Mouse (Mus musculus): ENCODE results near the gene Shd. TPM values are rescaled to one million over a fixed set of nuclear protein-coding genes. Genes with fewer than 3 reads are reported as not detected.

The Shd gene
- total RNA-seq, 1 experiment, result 1.5 TPM

DNA sequence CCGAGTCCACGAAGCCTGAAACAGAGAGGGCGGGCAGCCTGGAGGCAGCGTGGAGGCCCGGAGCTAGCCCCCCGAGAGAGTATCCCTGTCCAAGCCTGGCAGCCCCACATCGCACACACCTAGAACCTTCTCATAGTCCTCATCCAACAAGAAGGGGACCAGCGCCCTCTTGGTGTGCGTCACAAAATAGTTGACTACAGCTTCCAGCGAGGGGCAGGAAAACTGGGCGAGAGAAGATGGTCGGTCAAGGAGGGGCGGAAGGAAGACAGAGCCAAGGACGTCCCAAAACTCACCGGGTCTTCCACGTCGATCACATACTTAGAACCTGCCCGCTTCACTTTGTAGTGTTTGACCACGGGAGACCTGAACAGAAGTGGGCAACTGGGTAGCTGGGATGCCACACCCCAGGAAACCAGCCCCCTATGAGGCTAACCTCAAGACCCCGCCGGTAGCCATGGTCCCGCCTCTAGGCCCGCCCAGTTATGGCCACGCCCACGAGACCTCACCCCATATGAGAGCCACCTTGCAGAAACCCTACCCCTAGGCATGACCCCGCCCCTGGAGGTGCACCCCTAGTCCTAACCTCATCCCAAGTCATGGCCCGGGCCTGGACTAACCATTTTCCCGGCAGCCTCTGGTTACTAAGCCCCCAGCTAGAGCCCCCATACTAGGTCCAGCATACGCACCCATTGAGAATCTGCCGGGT lies 29.7 kb downstream of the Shd start:
- TF ChIP-seq HCFC1 (IDR thresholded peaks at IDR 0.05; ENCODE audit: borderline replicate concordance, insufficient read depth, low read length) (no peak), CHD2 (IDR thresholded peaks at IDR 0.05; ENCODE audit: low read depth, low read length) (no peak)
- peaks cover 3% of the 10 kb centered on the region; the same call in 1 of the 2 replicates for H3K36me3 ChIP-seq (ENCODE audit: control insufficient read depth, insufficient read depth, low read length, poor library complexity, severe bottlenecking)
- peaks cover 0 to 5% of the 10 kb centered on the region in 2 experiments; a peak in 1 of 4 replicates for H3K4me1 ChIP-seq (ENCODE audit: control insufficient read depth in 2 of 2, insufficient read depth in 2 of 2, low read length in 2 of 2, poor library complexity in 1 of 2)
- peak overlapping the region; percentile 67 for H3K9ac ChIP-seq (ENCODE audit: insufficient read depth, low read depth, low read length, poor library complexity, severe bottlenecking)
- in situ Hi-C loops (cut with MboI; ENCODE audit: low sequenced_read_pairs in 2 of 2, unreplicated experiment in 2 of 2), result no loop called here
- peak overlapping the region; percentile 46 to 87 for H3K4me3 ChIP-seq (ENCODE audit: insufficient read depth in 1 of 2, low read depth in 1 of 2, low read length in 2 of 2, poor library complexity in 1 of 2, severe bottlenecking in 1 of 2)
- H3K27ac ChIP-seq (ENCODE audit: insufficient read depth, low read depth, low read length, poor library complexity, severe bottlenecking), result no peak overlapping the region
- DNase-seq (ENCODE audit: low read depth, low spot score), result no peak
- no peaks in the 10 kb centered on the region for H3K9me3 ChIP-seq (ENCODE audit: control insufficient read depth, insufficient read depth, low read depth, low read length)

DNA sequence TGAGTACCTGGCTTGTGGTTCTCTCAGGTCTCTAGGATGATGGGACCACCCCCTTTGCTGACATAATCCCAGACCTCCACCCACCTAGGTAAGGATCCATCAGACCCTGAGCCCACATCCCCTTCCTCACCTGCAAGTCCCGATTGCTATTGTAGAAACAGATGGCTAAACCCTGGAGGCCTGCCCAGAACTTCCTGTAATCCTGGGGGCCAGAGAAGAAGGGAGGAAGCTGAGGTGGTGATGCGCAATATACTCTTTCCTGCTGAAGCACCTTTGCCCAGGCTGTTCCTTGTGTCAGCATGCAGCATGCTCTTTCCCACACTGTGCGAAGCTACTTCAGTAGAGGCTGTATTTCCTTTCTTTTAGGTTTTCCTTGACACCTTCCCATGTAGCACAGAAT lies 32.7 kb downstream of the Shd start:
- Histone ChIP-seq H3K4me3 (ENCODE audit: insufficient read depth in 1 of 2, low read depth in 1 of 2, low read length in 2 of 2, poor library complexity in 1 of 2, severe bottlenecking in 1 of 2) (no peak overlapping the region), H3K27ac (ENCODE audit: insufficient read depth, low read depth, low read length, poor library complexity, severe bottlenecking) (no peak overlapping the region)
- in situ Hi-C loops (cut with MboI; ENCODE audit: low sequenced_read_pairs in 2 of 2, unreplicated experiment in 2 of 2), result no loop called here

DNA sequence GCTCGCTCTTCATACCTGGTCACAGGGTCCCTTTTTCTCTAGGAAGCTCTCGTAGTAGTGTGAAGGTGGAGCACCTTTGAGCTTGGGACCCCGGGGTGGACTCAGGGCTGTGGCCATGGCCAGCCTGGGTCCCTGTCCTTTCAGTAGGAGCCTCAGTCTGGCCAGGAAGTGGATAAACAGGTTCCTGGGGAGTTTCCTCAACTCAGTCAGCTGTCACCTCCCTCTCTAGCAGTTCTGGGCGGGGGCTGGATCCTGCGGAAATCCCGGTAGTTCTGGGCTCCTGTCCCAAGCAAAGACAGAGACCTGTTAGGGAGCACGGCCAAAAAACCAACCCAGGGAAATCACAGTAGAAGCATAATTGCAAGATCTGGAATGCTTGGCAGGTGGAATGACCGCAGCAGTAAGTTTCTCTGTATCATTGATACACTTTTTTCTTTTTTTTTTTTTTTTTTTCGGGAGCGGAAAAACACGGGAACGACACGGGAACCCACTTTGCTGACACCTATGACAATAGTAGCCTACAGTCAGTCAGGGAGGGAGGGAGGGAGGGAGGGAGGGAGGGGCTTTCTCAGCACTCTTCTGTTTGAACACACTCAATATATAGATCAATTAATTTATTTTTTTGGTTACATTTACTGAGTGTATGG lies 35.3 kb downstream of the Shd start, which contains the start of the genes Stap2 and Mpnd:
TSS of gene Stap2 (minus strand) at position 170 of the 647 bp plus-strand sequence.
TSS of gene Mpnd (plus strand) at position 297 of the 647 bp plus-strand sequence.
- Histone ChIP-seq H3K4me1 (ENCODE audit: control insufficient read depth in 2 of 2, insufficient read depth in 2 of 2, low read length in 2 of 2, poor library complexity in 1 of 2) (peaks cover 0 to 8% of the 10 kb centered on the region in 2 experiments; a peak in 2 of 4 replicates), H3K9ac (ENCODE audit: insufficient read depth, low read depth, low read length, poor library complexity, severe bottlenecking) (no peak within 1 kb of the TSS), H3K4me3 (ENCODE audit: insufficient read depth in 1 of 2, low read depth in 1 of 2, low read length in 2 of 2, poor library complexity in 1 of 2, severe bottlenecking in 1 of 2) (no peak within 1 kb of the TSS), H3K9me3 (ENCODE audit: control insufficient read depth, insufficient read depth, low read depth, low read length) (no peaks in the 10 kb centered on the region), H3K27ac (ENCODE audit: insufficient read depth, low read depth, low read length, poor library complexity, severe bottlenecking) (no peak within 1 kb of the TSS), H3K36me3 (ENCODE audit: control insufficient read depth, insufficient read depth, low read length, poor library complexity, severe bottlenecking) (no peaks in the 10 kb centered on the region)
- TF ChIP-seq MAFK (IDR thresholded peaks at IDR 0.05; ENCODE audit: insufficient read depth, low read depth, low read length) (no peak), ZNF384 (IDR thresholded peaks at IDR 0.05; ENCODE audit: low read depth, low read length) (peak; percentile 89)
- no peak for DNase-seq (ENCODE audit: low read depth, low spot score)
- in situ Hi-C loops (cut with MboI; ENCODE audit: low sequenced_read_pairs in 2 of 2, unreplicated experiment in 2 of 2), result no loop called here

More for the DNA sequence above, 32.7 kb downstream of the Shd start:
- no peaks in the 10 kb centered on the region for H3K9me3 ChIP-seq (ENCODE audit: control insufficient read depth, insufficient read depth, low read depth, low read length)
- H3K36me3 ChIP-seq (ENCODE audit: control insufficient read depth, insufficient read depth, low read length, poor library complexity, severe bottlenecking), result no peaks in the 10 kb centered on the region
- no peak for TF ChIP-seq ZC3H11A (IDR thresholded peaks at IDR 0.05; ENCODE audit: borderline replicate concordance, low read depth, low read length)
- TF ChIP-seq ZNF384 (IDR thresholded peaks at IDR 0.05; ENCODE audit: low read depth, low read length), result no peak
- TF ChIP-seq HCFC1 (IDR thresholded peaks at IDR 0.05; ENCODE audit: borderline replicate concordance, insufficient read depth, low read length), result no peak
- TF ChIP-seq CHD2 (IDR thresholded peaks at IDR 0.05; ENCODE audit: low read depth, low read length), result no peak
- no peak for TF ChIP-seq MAFK (IDR thresholded peaks at IDR 0.05; ENCODE audit: insufficient read depth, low read depth, low read length)
- H3K4me1 ChIP-seq (ENCODE audit: control insufficient read depth in 2 of 2, insufficient read depth in 2 of 2, low read length in 2 of 2, poor library complexity in 1 of 2), result peaks cover 0 to 6% of the 10 kb centered on the region in 2 experiments; a peak in 2 of 4 replicates
- H3K9ac ChIP-seq (ENCODE audit: insufficient read depth, low read depth, low read length, poor library complexity, severe bottlenecking), result no peak overlapping the region
- no peak for DNase-seq (ENCODE audit: low read depth, low spot score)

DNA sequence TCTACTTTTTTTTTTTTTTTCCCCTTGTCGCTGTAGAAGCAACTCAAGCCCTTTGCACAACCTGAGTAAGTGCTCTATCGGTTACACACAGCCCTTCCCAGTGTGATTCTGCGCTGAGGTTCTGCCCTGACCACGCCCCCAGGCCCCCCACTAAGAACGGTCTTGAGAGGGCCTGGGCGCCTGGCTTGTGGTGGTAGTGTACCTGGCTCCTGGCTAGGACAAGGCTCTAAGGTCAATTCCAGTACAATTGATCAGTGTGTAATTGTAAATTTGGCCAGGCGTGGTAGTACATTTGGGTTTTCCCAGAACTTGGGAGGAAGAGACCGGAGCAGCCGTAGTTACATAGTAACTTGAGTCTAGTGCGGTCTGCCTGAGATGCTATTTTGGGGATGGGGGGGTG lies 36.7 kb downstream of the Shd start:
- no peak for TF ChIP-seq CHD2 (IDR thresholded peaks at IDR 0.05; ENCODE audit: low read depth, low read length)
- TF ChIP-seq HCFC1 (IDR thresholded peaks at IDR 0.05; ENCODE audit: borderline replicate concordance, insufficient read depth, low read length), result no peak
- TF ChIP-seq MAFK (IDR thresholded peaks at IDR 0.05; ENCODE audit: insufficient read depth, low read depth, low read length), result no peak
- TF ChIP-seq ZC3H11A (IDR thresholded peaks at IDR 0.05; ENCODE audit: borderline replicate concordance, low read depth, low read length), result no peak
- TF ChIP-seq ZNF384 (IDR thresholded peaks at IDR 0.05; ENCODE audit: low read depth, low read length), result no peak
- Histone ChIP-seq H3K9me3 (ENCODE audit: control insufficient read depth, insufficient read depth, low read depth, low read length) (no peaks in the 10 kb centered on the region), H3K36me3 (ENCODE audit: control insufficient read depth, insufficient read depth, low read length, poor library complexity, severe bottlenecking) (peaks cover 7% of the 10 kb centered on the region; the same call in 1 of the 2 replicates), H3K27ac (ENCODE audit: insufficient read depth, low read depth, low read length, poor library complexity, severe bottlenecking) (peak overlapping the region; percentile 59; the same call in 1 of the 2 replicates), H3K4me3 (ENCODE audit: insufficient read depth in 1 of 2, low read depth in 1 of 2, low read length in 2 of 2, poor library complexity in 1 of 2, severe bottlenecking in 1 of 2) (peak overlapping the region; percentile 0 to 4; a peak in 1 of 4 replicates), H3K4me1 (ENCODE audit: control insufficient read depth in 2 of 2, insufficient read depth in 2 of 2, low read length in 2 of 2, poor library complexity in 1 of 2) (peaks cover 0 to 8% of the 10 kb centered on the region in 2 experiments; a peak in 2 of 4 replicates), H3K9ac (ENCODE audit: insufficient read depth, low read depth, low read length, poor library complexity, severe bottlenecking) (no peak overlapping the region; the same call in 1 of the 2 replicates)
- no peak for DNase-seq (ENCODE audit: low read depth, low spot score)
- in situ Hi-C loops (cut with MboI; ENCODE audit: low sequenced_read_pairs in 2 of 2, unreplicated experiment in 2 of 2), result no loop called here
